Mouse (Mus musculus): ENCODE data around the gene Cdk17.

Gene Cdk17

GRCm38 (mm10) chr10:93291352-93291751, 130.7 kb downstream of the Cdk17 start:
- DNase-seq = peak; percentile 58 to 80

GRCm38 (mm10) chr10:93291843-93292242, 131.2 kb downstream of the Cdk17 start:
- peak; percentile 90 to 95 for DNase-seq

- peak in 1 of 2 experiments; percentile 56 for DNase-seq
These were observed 132.9 kb downstream of the Cdk17 start for GRCm38 (mm10) chr10:93293621-93294020.

GRCm38 (mm10) chr10:93294547-93295219, 134.0 kb downstream of the Cdk17 start:
- DNase-seq = peak; percentile 42 to 60

DNA sequence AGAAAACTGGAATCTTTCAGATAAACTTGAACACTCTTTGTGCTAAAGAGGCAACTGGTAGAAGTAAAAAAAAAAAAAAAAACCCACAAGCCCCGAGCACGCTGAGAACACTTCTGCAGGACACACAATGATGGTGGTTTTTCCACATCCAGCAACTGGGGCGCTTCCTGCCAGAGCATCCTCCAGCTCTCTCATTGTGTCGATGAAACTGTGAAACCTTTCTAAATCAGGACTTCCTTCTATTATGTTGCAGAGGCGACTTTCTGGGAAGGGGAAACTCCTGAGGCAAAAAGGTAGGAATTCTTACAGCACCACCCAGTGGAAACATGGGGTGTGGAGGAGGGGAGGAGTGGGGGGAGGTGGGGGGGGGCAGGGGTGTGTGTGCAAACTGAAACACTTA, 137.1 kb downstream of the Cdk17 start:
- peak; percentile 46 to 76 for DNase-seq

- peak in 1 of 2 experiments; percentile 45 for DNase-seq
These were observed 137.5 kb downstream of the Cdk17 start for GRCm38 (mm10) chr10:93298208-93298607.

- peak in 1 of 2 experiments; percentile 55 for DNase-seq
These were observed 141.2 kb downstream of the Cdk17 start for GRCm38 (mm10) chr10:93301831-93302230.

- DNase-seq = no peak
These were observed 142.6 kb downstream of the Cdk17 start for GRCm38 (mm10) chr10:93303231-93303630.

GRCm38 (mm10) chr10:93305946-93306345, 145.3 kb downstream of the Cdk17 start:
- DNase-seq = no peak

DNA sequence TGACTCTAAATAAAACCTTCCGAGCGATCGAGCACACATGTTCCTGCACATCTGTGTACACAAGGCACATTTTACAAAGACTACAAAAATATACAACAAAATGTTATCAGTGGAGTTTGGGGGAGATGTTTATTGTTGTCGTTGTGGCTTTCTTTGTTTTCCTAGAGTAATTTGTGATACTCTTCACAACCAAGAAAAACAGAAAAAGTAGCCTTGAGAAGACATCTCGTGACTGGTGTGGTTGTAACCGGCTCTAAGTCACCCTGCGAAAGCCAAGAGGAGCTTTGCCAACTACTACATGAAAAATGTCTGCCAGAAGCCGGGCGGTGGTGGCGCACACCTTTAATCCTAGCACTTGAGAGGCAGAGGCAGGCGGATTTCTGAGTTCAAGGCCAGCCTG, 145.7 kb downstream of the Cdk17 start:
- DNase-seq = no peak

DNA sequence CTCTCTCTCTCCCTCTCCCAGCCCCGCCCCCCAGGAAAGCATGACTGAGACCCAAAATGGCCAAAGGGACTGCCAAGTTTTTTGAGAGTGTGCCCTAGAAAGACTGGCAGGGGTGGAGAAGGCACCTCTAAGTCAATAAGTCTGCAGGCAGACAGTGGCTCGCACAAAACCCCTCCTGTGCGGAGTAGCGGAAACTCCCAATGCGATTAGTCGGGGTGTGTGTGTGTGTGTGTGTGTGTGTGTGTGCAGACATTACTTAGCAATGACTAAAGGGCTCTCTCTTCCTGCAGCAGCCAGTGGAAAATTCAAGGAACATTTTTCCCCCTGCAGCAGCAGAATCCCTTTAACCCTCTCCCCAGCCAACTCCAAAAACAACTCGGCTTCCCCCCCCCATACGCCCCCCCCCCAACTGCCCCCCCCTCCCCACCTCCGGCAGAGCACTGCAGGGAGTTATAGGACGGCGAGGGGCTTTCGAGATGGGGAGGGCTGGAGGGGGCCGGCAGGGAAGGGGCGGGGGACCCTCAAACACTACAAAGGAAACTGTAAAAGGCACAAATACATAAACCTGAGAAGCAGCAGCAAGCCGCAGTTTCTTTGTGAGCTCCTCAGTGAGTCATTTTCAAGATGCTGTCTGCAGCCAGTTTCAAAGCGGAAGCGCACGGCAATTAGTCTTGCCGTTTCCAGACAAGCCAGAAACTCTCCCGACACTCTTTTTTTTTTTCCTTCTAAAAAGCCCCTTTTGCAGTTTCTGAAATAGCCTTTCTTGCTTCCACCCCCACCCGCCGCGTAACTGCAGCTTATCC, 148.7 kb downstream of the Cdk17 start:
- peak; percentile 78 for DNase-seq

GRCm38 (mm10) chr10:93309934-93310621, 149.4 kb downstream of the Cdk17 start:
- peak in 1 of 2 experiments; percentile 45 for DNase-seq

- DNase-seq = peak; percentile 67 to 73
These were observed 150.2 kb downstream of the Cdk17 start, which contains the start of gene Elk3 for GRCm38 (mm10) chr10:93310721-93311411. Gene Elk3, minus strand, starts transcription at chr10:93311135.

- DNase-seq = no peak
These were observed 150.9 kb downstream of the Cdk17 start for GRCm38 (mm10) chr10:93311576-93311975.
